Mouse (Mus musculus): Measurements from ENCODE around the gene Sik2.

The Sik2 gene

GRCm38 (mm10) chr9:51013644-51014043, 4.8 kb upstream of the Sik2 start:
- Histone ChIP-seq H3K36me3 (ENCODE audit: control insufficient read depth, insufficient read depth, low read length, poor library complexity, severe bottlenecking) (no peaks in the 10 kb centered on the region), H3K27me3 (ENCODE audit: control insufficient read depth, insufficient read depth, low read length, poor library complexity, severe bottlenecking) (no peaks in the 10 kb centered on the region)
- DNase-seq (ENCODE audit: low read depth, low spot score): no peak

- DNase-seq (ENCODE audit: low read depth, low spot score): no peak
- H3K27me3 ChIP-seq (ENCODE audit: control insufficient read depth, insufficient read depth, low read length, poor library complexity, severe bottlenecking): no peaks in the 10 kb centered on the region
- H3K36me3 ChIP-seq (ENCODE audit: control insufficient read depth, insufficient read depth, low read length, poor library complexity, severe bottlenecking): no peaks in the 10 kb centered on the region
Measured at GRCm38 (mm10) chr9:51009656-51009950, 730 bp upstream of the Sik2 start.

GRCm38 (mm10) chr9:51008068-51008840, 619 bp downstream of the Sik2 start:
- DNase-seq (ENCODE audit: low read depth, low spot score): no peak
- Histone ChIP-seq H3K27me3 (ENCODE audit: control insufficient read depth, insufficient read depth, low read length, poor library complexity, severe bottlenecking) (no peaks in the 10 kb centered on the region), H3K36me3 (ENCODE audit: control insufficient read depth, insufficient read depth, low read length, poor library complexity, severe bottlenecking) (no peaks in the 10 kb centered on the region)

- Histone ChIP-seq H3K36me3 (ENCODE audit: control insufficient read depth, insufficient read depth, low read length, poor library complexity, severe bottlenecking) (no peaks in the 10 kb centered on the region), H3K27me3 (ENCODE audit: control insufficient read depth, insufficient read depth, low read length, poor library complexity, severe bottlenecking) (no peaks in the 10 kb centered on the region)
- DNase-seq (ENCODE audit: low read depth, low spot score): peak; percentile 41
Measured at GRCm38 (mm10) chr9:51007726-51008067, 1.2 kb downstream of the Sik2 start.

GRCm38 (mm10) chr9:51006846-51007245, 2.0 kb downstream of the Sik2 start:
- H3K36me3 ChIP-seq (ENCODE audit: control insufficient read depth, insufficient read depth, low read length, poor library complexity, severe bottlenecking): no peaks in the 10 kb centered on the region
- peak; percentile 89 for DNase-seq (ENCODE audit: low read depth, low spot score)
- no peaks in the 10 kb centered on the region for H3K27me3 ChIP-seq (ENCODE audit: control insufficient read depth, insufficient read depth, low read length, poor library complexity, severe bottlenecking)

GRCm38 (mm10) chr9:51004062-51004461, 4.8 kb downstream of the Sik2 start:
- no peaks in the 10 kb centered on the region for H3K27me3 ChIP-seq (ENCODE audit: control insufficient read depth, insufficient read depth, low read length, poor library complexity, severe bottlenecking)
- H3K36me3 ChIP-seq (ENCODE audit: control insufficient read depth, insufficient read depth, low read length, poor library complexity, severe bottlenecking): no peaks in the 10 kb centered on the region
- no peak for DNase-seq (ENCODE audit: low read depth, low spot score)

- DNase-seq (ENCODE audit: low read depth, low spot score): no peak
- Histone ChIP-seq H3K27me3 (ENCODE audit: control insufficient read depth, insufficient read depth, low read length, poor library complexity, severe bottlenecking) (no peaks in the 10 kb centered on the region), H3K36me3 (ENCODE audit: control insufficient read depth, insufficient read depth, low read length, poor library complexity, severe bottlenecking) (no peaks in the 10 kb centered on the region)
Measured at GRCm38 (mm10) chr9:50986677-50987076, 22.2 kb downstream of the Sik2 start.

- no peak for DNase-seq (ENCODE audit: low read depth, low spot score)
Measured at GRCm38 (mm10) chr9:50986123-50986522, 22.8 kb downstream of the Sik2 start.

GRCm38 (mm10) chr9:50981499-50982190, 27.2 kb downstream of the Sik2 start:
- no peak for DNase-seq (ENCODE audit: low read depth, low spot score)
- H3K27me3 ChIP-seq (ENCODE audit: control insufficient read depth, insufficient read depth, low read length, poor library complexity, severe bottlenecking): no peaks in the 10 kb centered on the region
- H3K36me3 ChIP-seq (ENCODE audit: control insufficient read depth, insufficient read depth, low read length, poor library complexity, severe bottlenecking): no peaks in the 10 kb centered on the region

More at GRCm38 (mm10) chr9:50986123-50986522, 22.8 kb downstream of the Sik2 start:
- Histone ChIP-seq H3K27me3 (ENCODE audit: control insufficient read depth, insufficient read depth, low read length, poor library complexity, severe bottlenecking) (no peaks in the 10 kb centered on the region), H3K36me3 (ENCODE audit: control insufficient read depth, insufficient read depth, low read length, poor library complexity, severe bottlenecking) (no peaks in the 10 kb centered on the region)

- DNase-seq (ENCODE audit: low read depth, low spot score): no peak
- Histone ChIP-seq H3K27me3 (ENCODE audit: control insufficient read depth, insufficient read depth, low read length, poor library complexity, severe bottlenecking) (no peaks in the 10 kb centered on the region), H3K36me3 (ENCODE audit: control insufficient read depth, insufficient read depth, low read length, poor library complexity, severe bottlenecking) (no peaks in the 10 kb centered on the region)
Measured at GRCm38 (mm10) chr9:50974631-50975030, 34.2 kb downstream of the Sik2 start.

- DNase-seq (ENCODE audit: low read depth, low spot score): peak; percentile 19
Measured at GRCm38 (mm10) chr9:50970413-50970812, 38.5 kb downstream of the Sik2 start.

GRCm38 (mm10) chr9:50969266-50969665, 39.6 kb downstream of the Sik2 start:
- no peaks in the 10 kb centered on the region for H3K27me3 ChIP-seq (ENCODE audit: control insufficient read depth, insufficient read depth, low read length, poor library complexity, severe bottlenecking)
- H3K36me3 ChIP-seq (ENCODE audit: control insufficient read depth, insufficient read depth, low read length, poor library complexity, severe bottlenecking): no peaks in the 10 kb centered on the region; the same call in 1 of the 2 replicates
- no peak for DNase-seq (ENCODE audit: low read depth, low spot score)

More at GRCm38 (mm10) chr9:50970413-50970812, 38.5 kb downstream of the Sik2 start:
- Histone ChIP-seq H3K36me3 (ENCODE audit: control insufficient read depth, insufficient read depth, low read length, poor library complexity, severe bottlenecking) (no peaks in the 10 kb centered on the region), H3K27me3 (ENCODE audit: control insufficient read depth, insufficient read depth, low read length, poor library complexity, severe bottlenecking) (no peaks in the 10 kb centered on the region)

- no peak for DNase-seq (ENCODE audit: low read depth, low spot score)
- no peaks in the 10 kb centered on the region for H3K27me3 ChIP-seq (ENCODE audit: control insufficient read depth, insufficient read depth, low read length, poor library complexity, severe bottlenecking)
Measured at GRCm38 (mm10) chr9:50966277-50966676, 42.6 kb downstream of the Sik2 start.

GRCm38 (mm10) chr9:50965392-50965791, 43.5 kb downstream of the Sik2 start:
- DNase-seq (ENCODE audit: low read depth, low spot score): no peak
- H3K27me3 ChIP-seq (ENCODE audit: control insufficient read depth, insufficient read depth, low read length, poor library complexity, severe bottlenecking): no peaks in the 10 kb centered on the region
- no peaks in the 10 kb centered on the region; the same call in 1 of the 2 replicates for H3K36me3 ChIP-seq (ENCODE audit: control insufficient read depth, insufficient read depth, low read length, poor library complexity, severe bottlenecking)

More at GRCm38 (mm10) chr9:50966277-50966676, 42.6 kb downstream of the Sik2 start:
- no peaks in the 10 kb centered on the region; the same call in 1 of the 2 replicates for H3K36me3 ChIP-seq (ENCODE audit: control insufficient read depth, insufficient read depth, low read length, poor library complexity, severe bottlenecking)

- Histone ChIP-seq H3K27me3 (ENCODE audit: control insufficient read depth, insufficient read depth, low read length, poor library complexity, severe bottlenecking) (no peaks in the 10 kb centered on the region), H3K36me3 (ENCODE audit: control insufficient read depth, insufficient read depth, low read length, poor library complexity, severe bottlenecking) (no peaks in the 10 kb centered on the region; the same call in 1 of the 2 replicates)
- DNase-seq (ENCODE audit: low read depth, low spot score): no peak
Measured at GRCm38 (mm10) chr9:50964911-50965310, 44.0 kb downstream of the Sik2 start.

Data from splenic B cell, adult 2 months (primary cell).